Comparison of ENCODE assay signal across 7 mouse cellular contexts in genomic region chr6:113193765-113194460, GRCm38 (mm10). TPM values are rescaled to one million over a fixed set of nuclear protein-coding genes. Genes with fewer than 3 reads are reported as not detected.
DNase-seq lines count a peak whose midpoint lies in the region; ATAC-seq lines count a peak whose summit lies in the region.

No protein-coding gene starts in this region.

- H3K9me3 ChIP-seq in forebrain, embryonic 14.5 days (replicated peaks; ENCODE audit: control insufficient read depth, low read length) = no peaks in the 10 kb centered on the region
- no peaks in the 10 kb centered on the region for H3K9me3 ChIP-seq in midbrain, embryonic 10.5 days (replicated peaks)

- no peaks in the 10 kb centered on the region for H3K27me3 ChIP-seq in forebrain, embryonic 14.5 days (replicated peaks; ENCODE audit: control insufficient read depth, insufficient read depth, low read length)
- H3K27me3 ChIP-seq in midbrain, embryonic 10.5 days (ENCODE audit: low read depth, poor library complexity, severe bottlenecking) = peaks cover 49% of the 10 kb centered on the region

- H3K4me3 ChIP-seq in forebrain, embryonic 14.5 days (ENCODE audit: low read depth, low read length) = peak overlapping the region; percentile 79
- H3K4me3 ChIP-seq in midbrain, embryonic 10.5 days = peak overlapping the region; percentile 86

- DNase-seq in right cerebral cortex, postnatal 25 days = peak; percentile 27
- DNase-seq in right cerebral cortex, postnatal 14 days = no peak
- DNase-seq in cerebellum, adult 18-20 months = peak; percentile 50 to 51
- peak; percentile 38 for DNase-seq in forebrain, embryonic 14.5 days (ENCODE audit: low spot score)
- peak; percentile 33 for DNase-seq in kidney, adult 9 months
- DNase-seq in midbrain, embryonic 10.5 days (ENCODE audit: low spot score) = peak; percentile 50
- peak; percentile 54 for DNase-seq in testis, postnatal 14 days (ENCODE audit: low spot score)

- peaks cover 19% of the 10 kb centered on the region for H3K4me1 ChIP-seq in forebrain, embryonic 14.5 days (ENCODE audit: control insufficient read depth, insufficient read depth, low read length)
- H3K4me1 ChIP-seq in midbrain, embryonic 10.5 days = peaks cover 38% of the 10 kb centered on the region

- H3K9ac ChIP-seq in forebrain, embryonic 14.5 days (ENCODE audit: low read length) = peak overlapping the region; percentile 92

- ATAC-seq in forebrain, embryonic 14.5 days = peak; percentile 53

- H3K36me3 ChIP-seq in forebrain, embryonic 14.5 days (ENCODE audit: control insufficient read depth, insufficient read depth, low read length) = 0 out of 2 replicates have a peak, but pooled peaks cover 3% of the 10 kb centered on the region
- peaks cover 5% of the 10 kb centered on the region; the same call in 1 of the 2 replicates for H3K36me3 ChIP-seq in midbrain, embryonic 10.5 days

- H3K27ac ChIP-seq in forebrain, embryonic 14.5 days (ENCODE audit: low read depth, low read length) = no peak overlapping the region; the same call in 1 of the 2 replicates
- H3K27ac ChIP-seq in midbrain, embryonic 10.5 days (replicated peaks) = peak overlapping the region; percentile 6; the same call in 1 of the 2 replicates

- H3K4me2 ChIP-seq in forebrain, embryonic 14.5 days (ENCODE audit: low read length) = peak overlapping the region; percentile 95

- 2% methylated on average over 45 of the region's 46 CpGs for WGBS in forebrain, embryonic 14.5 days
- 2% methylated on average over 46 of the region's 46 CpGs for WGBS in midbrain, embryonic 10.5 days

RNA-seq across cellular contexts. Expression of gene Lhfpl4, which starts 1.3 kb away (rescaled TPM):
- polyA plus RNA-seq in forebrain, embryonic 14.5 days (2014; fragmentation: Nextera tagmentation; extraction: Ambion mirVana) = 8.8 and 11.3 TPM in 2 replicates
- 13.8 and 21.6 TPM in 2 replicates for polyA plus RNA-seq in midbrain, embryonic 10.5 days (2016; fragmentation: Nextera tagmentation; extraction: Ambion mirVana)

RNA-seq across cellular contexts. Expression of gene Mtmr14, which starts 43.7 kb away (rescaled TPM):
- 41.7 and 43.6 TPM in 2 replicates for polyA plus RNA-seq in forebrain, embryonic 14.5 days (2014; fragmentation: Nextera tagmentation; extraction: Ambion mirVana)
- polyA plus RNA-seq in midbrain, embryonic 10.5 days (2016; fragmentation: Nextera tagmentation; extraction: Ambion mirVana) = 49.2 and 51.0 TPM in 2 replicates
